Mouse (Mus musculus): Measurements from ENCODE around the gene Krt5. TPM values are rescaled to one million over a fixed set of nuclear protein-coding genes. Genes with fewer than 3 reads are reported as not detected.

Krt5 gene
- polyA plus RNA-seq, 1 experiment from 2014 or later, result not detected

DNA sequence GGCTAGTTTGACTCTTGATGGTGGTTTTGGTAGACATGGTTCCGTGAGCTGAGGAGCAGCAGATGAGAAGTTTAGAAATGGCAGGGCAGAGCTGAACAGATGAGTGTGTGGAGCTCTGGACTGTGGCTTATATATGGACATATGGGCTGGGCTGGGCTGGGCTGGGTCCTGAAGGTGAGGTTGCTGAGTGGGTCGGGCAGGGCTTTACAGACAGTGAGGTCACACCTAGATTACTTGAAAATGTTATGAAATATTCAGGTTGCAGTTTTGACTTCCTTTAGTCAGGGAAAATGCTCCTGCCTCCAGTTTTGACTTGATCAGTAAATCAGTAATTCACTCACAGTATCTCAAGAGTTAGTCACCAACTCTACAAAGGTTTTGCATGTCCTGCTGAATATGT, 32.5 kb downstream of the Krt5 start, which contains the start of gene Krt6b:
TSS of gene Krt6b (minus strand) at position 101 of the 400 bp plus-strand sequence.
- Histone ChIP-seq H3K27ac (ENCODE audit: low read depth, low read length) (no peak within 1 kb of the TSS), H3K4me3 (ENCODE audit: low read depth, low read length) (no peak within 1 kb of the TSS), H3K27me3 (replicated peaks; ENCODE audit: control insufficient read depth, insufficient read depth, low read length) (no peaks in the 10 kb centered on the region), H3K9me3 (replicated peaks; ENCODE audit: control insufficient read depth, low read length) (no peaks in the 10 kb centered on the region), H3K36me3 (ENCODE audit: control insufficient read depth, insufficient read depth, low read length) (no peaks in the 10 kb centered on the region), H3K4me1 (ENCODE audit: control insufficient read depth, insufficient read depth, low read length) (no peaks in the 10 kb centered on the region), H3K9ac (ENCODE audit: low read length) (no peak within 1 kb of the TSS), H3K4me2 (ENCODE audit: low read length) (no peak within 1 kb of the TSS)
- no peak for ATAC-seq
- WGBS, result 86% methylated on average over 2 of the region's 2 CpGs
- no peak for DNase-seq (ENCODE audit: low spot score)

DNA sequence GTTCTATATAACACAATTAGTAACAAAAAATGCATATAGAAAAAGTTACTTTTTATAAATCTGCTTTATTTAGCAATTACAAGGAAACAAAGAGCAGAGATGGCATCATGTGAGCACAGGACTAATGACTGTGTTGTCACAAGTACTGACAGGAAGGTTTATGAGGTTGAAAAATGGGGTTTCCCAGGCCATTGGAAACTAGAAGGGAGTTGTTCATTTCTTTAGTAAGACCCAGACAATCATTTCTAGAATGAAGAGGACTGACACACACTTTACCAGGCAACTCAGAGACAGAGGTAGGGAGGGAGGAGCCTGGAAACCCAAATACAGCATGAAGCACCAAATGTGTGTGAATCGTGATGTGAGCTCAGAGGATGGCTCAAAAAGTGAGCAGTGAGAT, 36.7 kb downstream of the Krt5 start:
- Histone ChIP-seq H3K9me3 (replicated peaks; ENCODE audit: control insufficient read depth, low read length) (no peaks in the 10 kb centered on the region), H3K36me3 (ENCODE audit: control insufficient read depth, insufficient read depth, low read length) (no peaks in the 10 kb centered on the region), H3K27ac (ENCODE audit: low read depth, low read length) (no peak overlapping the region), H3K27me3 (replicated peaks; ENCODE audit: control insufficient read depth, insufficient read depth, low read length) (no peaks in the 10 kb centered on the region), H3K4me2 (ENCODE audit: low read length) (no peak overlapping the region), H3K4me3 (ENCODE audit: low read depth, low read length) (no peak overlapping the region), H3K9ac (ENCODE audit: low read length) (no peak overlapping the region), H3K4me1 (ENCODE audit: control insufficient read depth, insufficient read depth, low read length) (no peaks in the 10 kb centered on the region)
- no peak for ATAC-seq
- no peak for DNase-seq (ENCODE audit: low spot score)
- WGBS, result 90% methylated on average over 1 of the region's 1 CpGs

Small RNA genes within 50 kb of the gene (microRNA-seq; reads per million reads assigned to microRNA genes)
- gene Gm44323, result not detected
- not detected for gene Gm44342
- gene Gm44383, result not detected

Other genes with a start within 250 kb of the Krt5 start
- not detected in 2 replicates for gene Krt81, start 249.1 kb downstream of the Krt5 start, polyA plus RNA-seq (2014; fragmentation: Nextera tagmentation; extraction: Ambion mirVana)
- not detected in 2 replicates for gene Krt86, start 239.4 kb downstream of the Krt5 start, polyA plus RNA-seq (2014; fragmentation: Nextera tagmentation; extraction: Ambion mirVana)
- not detected in 2 replicates for gene Krt83, start 221.4 kb downstream of the Krt5 start, polyA plus RNA-seq (2014; fragmentation: Nextera tagmentation; extraction: Ambion mirVana)
- gene Gm49425, start 195.6 kb downstream of the Krt5 start, polyA plus RNA-seq (2014; fragmentation: Nextera tagmentation; extraction: Ambion mirVana), result not detected in 2 replicates
- not detected in 2 replicates for gene Krt84, start 180.1 kb downstream of the Krt5 start, polyA plus RNA-seq (2014; fragmentation: Nextera tagmentation; extraction: Ambion mirVana)
- gene Krt82, start 162.2 kb downstream of the Krt5 start, polyA plus RNA-seq (2014; fragmentation: Nextera tagmentation; extraction: Ambion mirVana), result not detected in 2 replicates
- gene Krt90, start 149.9 kb downstream of the Krt5 start, polyA plus RNA-seq (2014; fragmentation: Nextera tagmentation; extraction: Ambion mirVana), result 0.09 and 0.10 TPM in 2 replicates
- gene Krt75, start 139.0 kb downstream of the Krt5 start, polyA plus RNA-seq (2014; fragmentation: Nextera tagmentation; extraction: Ambion mirVana), result 0.06 TPM in 1 of 2 replicates, not detected in the other
- not detected in 2 replicates for gene Gm5414, start 84.7 kb downstream of the Krt5 start, polyA plus RNA-seq (2014; fragmentation: Nextera tagmentation; extraction: Ambion mirVana)
- gene Gm5478, start 65.5 kb downstream of the Krt5 start, polyA plus RNA-seq (2014; fragmentation: Nextera tagmentation; extraction: Ambion mirVana), result not detected in 2 replicates
- not detected in 2 replicates for gene Krt6b, start 32.6 kb downstream of the Krt5 start, polyA plus RNA-seq (2014; fragmentation: Nextera tagmentation; extraction: Ambion mirVana)
- gene Krt6a, start 18.6 kb downstream of the Krt5 start, polyA plus RNA-seq (2014; fragmentation: Nextera tagmentation; extraction: Ambion mirVana), result not detected in 2 replicates
- gene Krt71, start 30.2 kb upstream of the Krt5 start, polyA plus RNA-seq (2014; fragmentation: Nextera tagmentation; extraction: Ambion mirVana), result not detected in 2 replicates
- gene Krt72, start 73.6 kb upstream of the Krt5 start, polyA plus RNA-seq (2014; fragmentation: Nextera tagmentation; extraction: Ambion mirVana), result not detected in 2 replicates
- 0.36 and 0.81 TPM in 2 replicates for gene Krt73, start 89.4 kb upstream of the Krt5 start, polyA plus RNA-seq (2014; fragmentation: Nextera tagmentation; extraction: Ambion mirVana)
- gene Krt2, start 105.3 kb upstream of the Krt5 start, polyA plus RNA-seq (2014; fragmentation: Nextera tagmentation; extraction: Ambion mirVana), result not detected in 2 replicates
- 5.2 and 7.0 TPM in 2 replicates for gene Krt1, start 137.9 kb upstream of the Krt5 start, polyA plus RNA-seq (2014; fragmentation: Nextera tagmentation; extraction: Ambion mirVana)
- gene Krt77, start 156.8 kb upstream of the Krt5 start, polyA plus RNA-seq (2014; fragmentation: Nextera tagmentation; extraction: Ambion mirVana), result 0.32 and 0.91 TPM in 2 replicates
- not detected in 2 replicates for gene Krt76, start 180.0 kb upstream of the Krt5 start, polyA plus RNA-seq (2014; fragmentation: Nextera tagmentation; extraction: Ambion mirVana)
- gene Krt4, start 211.8 kb upstream of the Krt5 start, polyA plus RNA-seq (2014; fragmentation: Nextera tagmentation; extraction: Ambion mirVana), result not detected in 2 replicates
- gene Krt79, start 227.4 kb upstream of the Krt5 start, polyA plus RNA-seq (2014; fragmentation: Nextera tagmentation; extraction: Ambion mirVana), result 0.10 and 0.27 TPM in 2 replicates
- not detected in 2 replicates for gene Krt78, start 241.4 kb upstream of the Krt5 start, polyA plus RNA-seq (2014; fragmentation: Nextera tagmentation; extraction: Ambion mirVana)

Data from forebrain, embryonic 14.5 days (tissue).